Mouse (Mus musculus) macrophage (primary cell): ENCODE results near the gene Aox2. TPM values are rescaled to one million over a fixed set of nuclear protein-coding genes. Genes with fewer than 3 reads are reported as not detected.

Source experiments
- H3K27ac ChIP-seq: fragments of 350-480 bp; formaldehyde crosslinking; 2 replicates; pipeline ENCODE4 v1.9.0; 2021
- H3K36me3 ChIP-seq: fragments of 350-480 bp; formaldehyde crosslinking; 2 replicates; pipeline ENCODE4 v1.9.0; 2021; ENCODE audit errors: inconsistent target
- H3K4me3 ChIP-seq: fragments of 350-480 bp; formaldehyde crosslinking; 2 replicates; pipeline ENCODE4 v1.9.0; 2021; ENCODE audit errors: inconsistent target
- H3K79me2 ChIP-seq: fragments of 350-480 bp; formaldehyde crosslinking; 2 replicates; pipeline ENCODE4 v1.9.0; 2021; ENCODE audit errors: inconsistent target
- WGBS: methylation state at CpG from one replicate; pipeline ENCODE4 v1.1.7; 2026; ENCODE audit warnings: inconsistent platforms; ENCODE audit not compliant: missing documents; 5-methylcytosine and 5-hydroxymethylcytosine counted together
- polyA plus RNA-seq: library from polyadenylated mRNA; stranded (reverse); fragments of 250-400 nt; gene quantifications from 3 replicates; pipeline ENCODE4 v1.2.4, GENCODE M21; 2018; ENCODE audit warnings: inconsistent platforms

Gene Aox2
- polyA plus RNA-seq, 1 experiment from 2014 or later: 0.01 TPM

- Histone ChIP-seq H3K4me3 (no peak overlapping the region), H3K79me2 (no peaks in the 10 kb centered on the region), H3K27ac (no peak overlapping the region), H3K36me3 (no peaks in the 10 kb centered on the region)
- 67% methylated on average over 6 of the region's 6 CpGs for WGBS
Observed at GRCm38 (mm10) chr1:58270807-58271569, 7.1 kb upstream of the Aox2 start.

GRCm38 (mm10) chr1:58275879-58276278 is 2.2 kb upstream of the Aox2 start:
- no peak overlapping the region for H3K4me3 ChIP-seq
- no peaks in the 10 kb centered on the region for H3K36me3 ChIP-seq
- no peaks in the 10 kb centered on the region for H3K79me2 ChIP-seq
- H3K27ac ChIP-seq: no peak overlapping the region
- 47% methylated on average over 9 of the region's 9 CpGs for WGBS

GRCm38 (mm10) chr1:58278513-58278912 is 387 bp downstream of the Aox2 start:
- H3K27ac ChIP-seq: no peak overlapping the region
- no peaks in the 10 kb centered on the region for H3K79me2 ChIP-seq
- no peaks in the 10 kb centered on the region for H3K36me3 ChIP-seq
- WGBS: 82% methylated on average over 7 of the region's 7 CpGs
- H3K4me3 ChIP-seq: no peak overlapping the region

- no peak overlapping the region for H3K27ac ChIP-seq
- WGBS: 95% methylated on average over 4 of the region's 4 CpGs
- H3K4me3 ChIP-seq: no peak overlapping the region
- H3K36me3 ChIP-seq: no peaks in the 10 kb centered on the region
- H3K79me2 ChIP-seq: no peaks in the 10 kb centered on the region
Observed at GRCm38 (mm10) chr1:58280381-58280780, 2.3 kb downstream of the Aox2 start.

GRCm38 (mm10) chr1:58280939-58281624 is 3.0 kb downstream of the Aox2 start:
- Histone ChIP-seq H3K79me2 (no peaks in the 10 kb centered on the region), H3K4me3 (no peak overlapping the region), H3K36me3 (no peaks in the 10 kb centered on the region), H3K27ac (no peak overlapping the region)
- WGBS: 78% methylated on average over 13 of the region's 13 CpGs

- 85% methylated on average over 4 of the region's 4 CpGs for WGBS
- Histone ChIP-seq H3K4me3 (no peak overlapping the region), H3K36me3 (no peaks in the 10 kb centered on the region), H3K79me2 (no peaks in the 10 kb centered on the region), H3K27ac (no peak overlapping the region)
Observed at GRCm38 (mm10) chr1:58281625-58281988, 3.5 kb downstream of the Aox2 start.

- Histone ChIP-seq H3K79me2 (no peaks in the 10 kb centered on the region), H3K27ac (no peak overlapping the region), H3K4me3 (no peak overlapping the region), H3K36me3 (no peaks in the 10 kb centered on the region)
- WGBS: 77% methylated on average over 7 of the region's 7 CpGs
Observed at GRCm38 (mm10) chr1:58284505-58284904, 6.4 kb downstream of the Aox2 start.

GRCm38 (mm10) chr1:58288091-58288490 is 10.0 kb downstream of the Aox2 start:
- H3K79me2 ChIP-seq: no peaks in the 10 kb centered on the region
- no peak overlapping the region for H3K27ac ChIP-seq
- no peaks in the 10 kb centered on the region for H3K36me3 ChIP-seq
- WGBS: 90% methylated on average over 3 of the region's 3 CpGs
- no peak overlapping the region for H3K4me3 ChIP-seq

- peak overlapping the region; percentile 12 for H3K27ac ChIP-seq
- H3K4me3 ChIP-seq: peak overlapping the region; percentile 20; the same call in 1 of the 2 replicates
- no peaks in the 10 kb centered on the region for H3K36me3 ChIP-seq
- 37% methylated on average over 16 of the region's 16 CpGs for WGBS
- H3K79me2 ChIP-seq: no peaks in the 10 kb centered on the region
Observed at GRCm38 (mm10) chr1:58289863-58290469, 11.8 kb downstream of the Aox2 start.

- Histone ChIP-seq H3K4me3 (no peak overlapping the region), H3K79me2 (no peaks in the 10 kb centered on the region), H3K36me3 (no peaks in the 10 kb centered on the region), H3K27ac (no peak overlapping the region)
- 52% methylated on average over 13 of the region's 13 CpGs for WGBS
Observed at GRCm38 (mm10) chr1:58291394-58292300, 13.5 kb downstream of the Aox2 start.

GRCm38 (mm10) chr1:58294730-58295129 is 16.6 kb downstream of the Aox2 start:
- no peaks in the 10 kb centered on the region for H3K36me3 ChIP-seq
- H3K4me3 ChIP-seq: no peak overlapping the region
- 56% methylated on average over 5 of the region's 5 CpGs for WGBS
- no peaks in the 10 kb centered on the region for H3K79me2 ChIP-seq
- H3K27ac ChIP-seq: no peak overlapping the region

GRCm38 (mm10) chr1:58296278-58296677 is 18.2 kb downstream of the Aox2 start:
- no peaks in the 10 kb centered on the region for H3K36me3 ChIP-seq
- H3K4me3 ChIP-seq: no peak overlapping the region
- no peaks in the 10 kb centered on the region for H3K79me2 ChIP-seq
- no peak overlapping the region for H3K27ac ChIP-seq
- WGBS: 15% methylated on average over 7 of the region's 7 CpGs

- H3K4me3 ChIP-seq: no peak overlapping the region
- H3K36me3 ChIP-seq: no peaks in the 10 kb centered on the region
- whole genome bisulfite sequencing: 88% methylated on average over 4 of the region's 4 CpGs
- H3K79me2 ChIP-seq: no peaks in the 10 kb centered on the region
- no peak overlapping the region for H3K27ac ChIP-seq
Observed at GRCm38 (mm10) chr1:58296821-58297220, 18.7 kb downstream of the Aox2 start.

- H3K36me3 ChIP-seq: no peaks in the 10 kb centered on the region
- WGBS: 95% methylated on average over 6 of the region's 6 CpGs
- no peak overlapping the region for H3K4me3 ChIP-seq
- no peaks in the 10 kb centered on the region for H3K79me2 ChIP-seq
- no peak overlapping the region for H3K27ac ChIP-seq
Observed at GRCm38 (mm10) chr1:58298347-58298746, 20.2 kb downstream of the Aox2 start.
